Mouse (Mus musculus) E14TG2a.4 (cell line): ENCODE measurements around the gene Ell2.

Experiments
- CTCF ChIP-seq: conservative IDR thresholded peaks from 2 replicates; pipeline ENCODE4 v1.5.1; 2014; ENCODE audit warnings: low read length
- POU5F1 ChIP-seq: IDR thresholded peaks from 2 replicates; pipeline ENCODE4 v1.6.1; 2014; ENCODE audit warnings: low read length, borderline replicate concordance

GRCm38 (mm10) chr13:75818945-75819706, 112.6 kb downstream of the Ell2 start:
- TF ChIP-seq CTCF (no peak), POU5F1 (no peak)
